Mouse (Mus musculus) testis, postnatal 10 days (tissue): Measurements from ENCODE around the gene Mgst1.
A peak's percentile ranks its signal among the peaks of the same experiment; 100 is the strongest.

ENCODE experiments used
- DNase-seq: peaks from one replicate; pipeline ENCODE4 v3.0.0; 2021; ENCODE audit warnings: low spot score

The Mgst1 gene

GRCm38 (mm10) chr6:138139930-138140329 is at the start of gene Mgst1:
TSS of gene Mgst1 (plus strand) at chr6:138140316.
- DNase-seq = no peak

- no peak for DNase-seq
Measured at GRCm38 (mm10) chr6:138092432-138092831, 47.7 kb upstream of the Mgst1 start.

GRCm38 (mm10) chr6:138095060-138095459 is 45.1 kb upstream of the Mgst1 start:
- DNase-seq = no peak

- DNase-seq = no peak
Measured at GRCm38 (mm10) chr6:138099646-138100045, 40.5 kb upstream of the Mgst1 start.

GRCm38 (mm10) chr6:138101843-138102242 is 38.3 kb upstream of the Mgst1 start:
- DNase-seq = no peak

- DNase-seq = no peak
Measured at GRCm38 (mm10) chr6:138102940-138103339, 37.2 kb upstream of the Mgst1 start.

- no peak for DNase-seq
Measured at GRCm38 (mm10) chr6:138104559-138104958, 35.6 kb upstream of the Mgst1 start.

GRCm38 (mm10) chr6:138117496-138117895 is 22.6 kb upstream of the Mgst1 start:
- DNase-seq = no peak

- DNase-seq = no peak
Measured at GRCm38 (mm10) chr6:138128392-138129335, 11.5 kb upstream of the Mgst1 start.

- DNase-seq = no peak
Measured at GRCm38 (mm10) chr6:138130541-138130940, 9.6 kb upstream of the Mgst1 start.

- DNase-seq = peak; percentile 85
Measured at GRCm38 (mm10) chr6:138140336-138140735, 220 bp downstream of the Mgst1 start.

GRCm38 (mm10) chr6:138141111-138141592 is 1.0 kb downstream of the Mgst1 start:
- DNase-seq = peak; percentile 67

GRCm38 (mm10) chr6:138142604-138143003 is 2.5 kb downstream of the Mgst1 start:
- no peak for DNase-seq

- no peak for DNase-seq
Measured at GRCm38 (mm10) chr6:138143450-138143849, 3.3 kb downstream of the Mgst1 start.

GRCm38 (mm10) chr6:138153111-138153510 is 13.0 kb downstream of the Mgst1 start:
- peak; percentile 93 for DNase-seq

- DNase-seq = peak; percentile 76
Measured at GRCm38 (mm10) chr6:138163920-138164319, 23.8 kb downstream of the Mgst1 start.

- DNase-seq = no peak
Measured at GRCm38 (mm10) chr6:138171480-138172224, 31.5 kb downstream of the Mgst1 start.
